Mouse (Mus musculus): Measurements from ENCODE around the gene Robo4.

GRCm38 (mm10) chr9:37363551-37363950, 38.1 kb upstream of the Robo4 start:
- TF ChIP-seq CTCF (IDR thresholded peaks at IDR 0.05; ENCODE audit: borderline replicate concordance, insufficient read depth, low read length) = no peak
- no peak for TF ChIP-seq POLR2A (IDR thresholded peaks at IDR 0.05; ENCODE audit: low read depth, low read length)
